Mouse (Mus musculus) ES-Bruce4 (cell line): ENCODE results near the gene Grik2. TPM values are rescaled to one million over a fixed set of nuclear protein-coding genes. Genes with fewer than 3 reads are reported as not detected.
A peak's percentile ranks its signal among the peaks of the same experiment; 100 is the strongest.

Experiments used
- H3K27ac ChIP-seq: 2 replicates; pipeline ENCODE4 v1.5.1; 2012; ENCODE audit warnings: low read length, inconsistent platforms; ENCODE audit not compliant: insufficient read depth
- H3K27me3 ChIP-seq: 2 replicates; pipeline ENCODE4 v1.6.1; 2012; ENCODE audit warnings: mild to moderate bottlenecking, low read length, inconsistent platforms; ENCODE audit not compliant: control insufficient read depth, poor library complexity, insufficient read depth, severe bottlenecking
- H3K36me3 ChIP-seq: 2 replicates; pipeline ENCODE4 v1.6.1; 2012; ENCODE audit warnings: inconsistent platforms, mild to moderate bottlenecking, low read length, moderate library complexity; ENCODE audit not compliant: control insufficient read depth, poor library complexity, insufficient read depth, severe bottlenecking
- H3K4me1 ChIP-seq: one replicate; pipeline ENCODE4 v1.8.1; 2011; ENCODE audit warnings: low read length; ENCODE audit not compliant: control insufficient read depth, insufficient read depth
- H3K4me3 ChIP-seq: 2 replicates; pipeline ENCODE4 v1.5.1; 2011; ENCODE audit warnings: low read depth, mild to moderate bottlenecking, low read length
- H3K9ac ChIP-seq: 2 replicates; pipeline ENCODE4 v1.6.1; 2012; ENCODE audit warnings: low read depth, mild to moderate bottlenecking, inconsistent platforms; ENCODE audit not compliant: poor library complexity, severe bottlenecking
- H3K9me3 ChIP-seq: replicated peaks from 2 replicates; pipeline ENCODE4 v1.6.1; 2012; ENCODE audit warnings: mild to moderate bottlenecking, low read length, inconsistent platforms; ENCODE audit not compliant: control insufficient read depth, poor library complexity, insufficient read depth, severe bottlenecking
- CTCF ChIP-seq: IDR thresholded peaks from one replicate; pipeline ENCODE4 v1.8.1; 2011; ENCODE audit warnings: low read depth, low read length
- EP300 ChIP-seq: IDR thresholded peaks from 2 replicates; pipeline ENCODE4 v1.6.1; 2011; ENCODE audit warnings: low read depth, low read length; ENCODE audit not compliant: insufficient read depth
- POLR2A ChIP-seq: IDR thresholded peaks from one replicate; pipeline ENCODE4 v1.8.1; 2011; ENCODE audit warnings: low read length; ENCODE audit not compliant: insufficient read depth
- polyA plus RNA-seq: library from polyadenylated mRNA; stranded (reverse); fragments of >200 nt; gene quantifications from 2 replicates; pipeline ENCODE4 v1.2.4, GENCODE M21; 2011; ENCODE audit warnings: low read depth; ENCODE audit not compliant: missing spikeins, insufficient read depth, insufficient read length

Gene Grik2
- polyA plus RNA-seq, 1 experiment = not detected

DNA sequence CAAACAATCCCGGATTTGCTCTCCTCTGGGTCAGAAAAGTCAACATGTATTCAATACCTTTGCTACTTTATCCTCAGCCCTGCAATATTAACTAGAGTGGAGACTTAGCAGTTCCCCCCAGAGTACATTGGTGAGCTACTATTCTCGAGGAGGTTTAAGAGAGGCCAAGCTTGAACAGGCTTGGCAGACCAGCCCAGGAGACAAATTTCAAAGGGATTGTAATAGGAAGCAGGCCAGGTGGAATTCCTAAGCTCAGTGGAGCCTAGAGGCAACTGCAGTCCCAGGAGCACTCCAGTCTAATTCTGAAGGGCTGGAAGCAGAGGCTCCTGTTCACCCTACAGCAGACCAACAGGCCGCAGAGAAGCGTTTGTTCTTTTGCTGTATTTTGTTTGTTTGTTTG, 1.1 kb upstream of the Grik2 start:
- Histone ChIP-seq H3K27me3 (no peaks in the 10 kb centered on the region; the same call in 1 of the 2 replicates), H3K4me1 (no peaks in the 10 kb centered on the region), H3K9me3 (no peaks in the 10 kb centered on the region), H3K36me3 (no peaks in the 10 kb centered on the region), H3K27ac (no peak overlapping the region), H3K4me3 (no peak overlapping the region), H3K9ac (no peak overlapping the region)
- TF ChIP-seq CTCF = no peak
- TF ChIP-seq EP300 = no peak

DNA sequence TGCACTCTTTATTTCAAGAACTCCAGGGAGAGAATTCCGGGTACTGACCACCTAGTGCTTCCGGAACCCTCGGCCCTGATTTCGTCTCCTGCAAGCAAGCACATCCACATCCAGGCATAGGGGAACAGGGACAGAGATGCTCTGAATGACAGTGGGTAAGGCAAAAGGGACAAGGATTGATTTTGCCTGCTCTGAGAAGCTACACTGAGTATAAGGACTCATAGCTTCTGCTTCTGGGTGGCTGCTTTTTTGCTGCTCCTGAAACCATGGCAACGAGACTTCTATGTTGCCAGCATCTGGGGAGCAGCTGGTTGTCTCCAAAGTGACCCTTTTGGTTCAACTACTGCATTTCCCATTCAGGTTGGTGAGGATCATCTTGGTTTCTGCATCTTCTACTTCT, 348 bp upstream of the Grik2 start:
- peak overlapping the region; percentile 75; the same call in 1 of the 2 replicates for H3K4me3 ChIP-seq
- H3K9ac ChIP-seq = no peak overlapping the region
- TF ChIP-seq POLR2A (no peak), CTCF (no peak), EP300 (no peak)
- no peak overlapping the region for H3K27ac ChIP-seq
- no peaks in the 10 kb centered on the region for H3K9me3 ChIP-seq
- H3K36me3 ChIP-seq = no peaks in the 10 kb centered on the region
- no peaks in the 10 kb centered on the region; the same call in 1 of the 2 replicates for H3K27me3 ChIP-seq
- no peaks in the 10 kb centered on the region for H3K4me1 ChIP-seq

DNA sequence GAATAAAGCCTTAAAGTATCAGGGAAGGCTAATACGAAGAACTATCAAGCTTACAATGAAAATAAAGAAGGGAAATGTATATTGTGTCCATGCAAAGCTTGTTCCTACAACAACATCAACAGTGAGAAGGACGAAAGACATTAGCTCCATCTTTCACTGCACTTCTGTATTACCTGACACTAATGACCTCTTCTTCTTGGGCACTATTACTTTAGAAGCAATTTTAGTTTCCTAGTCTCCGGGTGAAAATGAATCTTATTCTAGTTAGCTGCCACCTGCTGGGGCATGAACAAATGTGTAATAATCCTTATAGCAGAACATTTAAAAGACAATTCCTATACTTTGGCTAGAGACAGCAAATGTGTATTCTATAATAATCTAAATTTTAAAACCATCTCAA, 1.9 kb downstream of the Grik2 start:
- no peaks in the 10 kb centered on the region for H3K9me3 ChIP-seq
- no peak for TF ChIP-seq POLR2A
- TF ChIP-seq EP300 = no peak
- TF ChIP-seq CTCF = no peak
- H3K4me3 ChIP-seq = no peak overlapping the region
- no peak overlapping the region for H3K9ac ChIP-seq
- no peaks in the 10 kb centered on the region for H3K4me1 ChIP-seq
- no peaks in the 10 kb centered on the region for H3K36me3 ChIP-seq
- peaks cover 3% of the 10 kb centered on the region for H3K27me3 ChIP-seq
- no peak overlapping the region for H3K27ac ChIP-seq

GRCm38 (mm10) chr10:49785477-49785876, 3.1 kb downstream of the Grik2 start:
- Histone ChIP-seq H3K36me3 (no peaks in the 10 kb centered on the region), H3K27me3 (peaks cover 3% of the 10 kb centered on the region), H3K27ac (no peak overlapping the region), H3K9ac (no peak overlapping the region), H3K4me3 (no peak overlapping the region), H3K4me1 (no peaks in the 10 kb centered on the region), H3K9me3 (no peaks in the 10 kb centered on the region)
- no peak for TF ChIP-seq CTCF
- no peak for TF ChIP-seq POLR2A
- no peak for TF ChIP-seq EP300

GRCm38 (mm10) chr10:49784831-49785230, 3.7 kb downstream of the Grik2 start:
- Histone ChIP-seq H3K9me3 (no peaks in the 10 kb centered on the region), H3K9ac (no peak overlapping the region), H3K27ac (no peak overlapping the region), H3K4me1 (no peaks in the 10 kb centered on the region), H3K36me3 (no peaks in the 10 kb centered on the region), H3K27me3 (peaks cover 3% of the 10 kb centered on the region), H3K4me3 (no peak overlapping the region)
- TF ChIP-seq CTCF = no peak
- TF ChIP-seq EP300 = no peak
- no peak for TF ChIP-seq POLR2A

DNA sequence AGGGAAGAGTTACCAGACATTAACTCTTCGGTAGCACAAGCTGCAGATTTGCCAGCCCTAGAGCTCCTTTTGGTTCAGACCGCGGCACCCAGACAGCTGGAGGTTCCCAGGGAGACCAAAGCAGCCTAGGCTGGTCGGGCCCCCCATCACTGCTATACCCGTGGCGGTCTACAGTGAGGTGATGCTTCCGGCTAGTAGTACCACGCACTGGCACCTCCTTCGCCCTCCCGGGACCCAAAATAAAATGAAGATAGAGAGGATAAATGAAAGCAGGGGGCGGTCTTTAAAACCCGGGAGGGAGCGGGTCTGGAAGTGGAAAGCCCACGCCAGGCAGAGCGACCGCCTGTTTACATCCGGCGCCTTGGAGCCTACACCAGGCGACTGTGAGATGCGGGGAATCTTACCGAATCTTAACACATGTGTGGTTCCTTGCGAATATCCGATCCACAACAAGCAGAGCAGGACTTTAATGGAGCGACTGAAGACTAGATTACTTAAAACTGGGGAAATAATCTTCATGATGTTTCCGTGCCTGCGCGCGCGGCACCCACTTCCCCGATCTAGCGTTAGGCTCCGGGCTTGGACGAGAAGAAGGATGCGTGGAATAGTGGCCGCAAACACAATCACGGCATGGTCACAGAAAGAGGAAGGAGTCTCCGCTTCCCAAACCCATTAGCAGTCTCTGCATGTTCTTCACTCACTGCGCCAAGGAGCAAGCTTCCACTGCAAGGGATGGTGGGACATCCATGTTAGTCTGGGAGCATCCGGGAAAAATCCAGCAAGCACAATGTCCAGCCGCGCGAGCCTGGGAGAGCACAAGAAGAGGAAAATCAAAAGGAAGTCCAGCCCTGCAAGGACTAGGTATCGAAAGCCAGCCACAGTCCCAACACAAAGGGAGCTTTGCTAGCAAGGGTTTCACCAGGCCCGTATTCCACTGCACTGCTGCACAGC, 5.5 kb downstream of the Grik2 start:
- Histone ChIP-seq H3K9me3 (no peaks in the 10 kb centered on the region), H3K36me3 (no peaks in the 10 kb centered on the region), H3K27ac (no peak overlapping the region), H3K9ac (peak overlapping the region; percentile 48), H3K4me3 (peak overlapping the region; percentile 85), H3K4me1 (no peaks in the 10 kb centered on the region), H3K27me3 (peaks cover 3% of the 10 kb centered on the region)
- no peak for TF ChIP-seq POLR2A
- TF ChIP-seq CTCF = no peak
- TF ChIP-seq EP300 = no peak
